Mouse (Mus musculus) heart, adult 2 months (tissue): ENCODE results near the gene Meig1. TPM values are rescaled to one million over a fixed set of nuclear protein-coding genes. Genes with fewer than 3 reads are reported as not detected.

Experiments
- DNase-seq, 2 experiments: peaks; one replicate each; pipeline ENCODE4 v3.0.0; 2021
- H3K27ac ChIP-seq: fragments of 200-600 bp; 2 replicates; pipeline ENCODE4 v1.8.1; 2022
- H3K27me3 ChIP-seq: fragments of 200-500 bp; 2 replicates; pipeline ENCODE4 v1.6.1; 2012; ENCODE audit warnings: mild to moderate bottlenecking, low read length, inconsistent platforms, mixed read lengths; ENCODE audit not compliant: control insufficient read depth, insufficient read depth
- H3K36me3 ChIP-seq: fragments of 200-500 bp; 2 replicates; pipeline ENCODE4 v1.6.1; 2012; ENCODE audit warnings: low read length, inconsistent platforms; ENCODE audit not compliant: control insufficient read depth, insufficient read depth
- H3K4me1 ChIP-seq: fragments of 200-500 bp; 2 replicates; pipeline ENCODE4 v1.6.1; 2011; ENCODE audit warnings: low read length; ENCODE audit not compliant: control insufficient read depth, insufficient read depth
- H3K4me3 ChIP-seq: fragments of 200-600 bp; 2 replicates; pipeline ENCODE4 v1.8.1; 2022
- H3K79me2 ChIP-seq: fragments of 200-500 bp; replicated peaks from 2 replicates; pipeline ENCODE4 v1.6.1; 2012; ENCODE audit warnings: mild to moderate bottlenecking, inconsistent platforms, low read length, moderate library complexity, mixed read lengths; ENCODE audit not compliant: control insufficient read depth, insufficient read depth
- H3K9ac ChIP-seq: fragments of 200-500 bp; 2 replicates; pipeline ENCODE4 v1.6.1; 2012; ENCODE audit warnings: low read depth, mild to moderate bottlenecking, control low read depth, inconsistent platforms, low read length, mixed read lengths
- CTCF ChIP-seq: fragments of 200-600 bp; IDR thresholded peaks from 2 replicates; pipeline ENCODE4 v1.8.1; 2022; ENCODE audit warnings: antibody characterized with exemption, mild to moderate bottlenecking, moderate library complexity
- EP300 ChIP-seq: fragments of 200-500 bp; IDR thresholded peaks from 2 replicates; pipeline ENCODE4 v1.6.1; 2011; ENCODE audit warnings: low read depth, low read length, control low read depth; ENCODE audit not compliant: insufficient read depth
- POLR2A ChIP-seq: fragments of 200-500 bp; IDR thresholded peaks from 2 replicates; pipeline ENCODE4 v1.6.1; 2011; ENCODE audit warnings: mild to moderate bottlenecking, low read depth, low read length, control low read depth; ENCODE audit not compliant: insufficient read depth
- WGBS: fragments of 180-500 bp; shearing (Covaris S2); methylation state at CpG from one replicate; pipeline ENCODE4 v1.1.7; 2018; 5-methylcytosine and 5-hydroxymethylcytosine counted together
- intact Hi-C: fragments of 180-260 bp; cut with DNase I; formaldehyde crosslinking; loops from one replicate; pipeline ENCODE4 v1.15.1; 2025
- polyA plus RNA-seq: library from polyadenylated mRNA; depleted of rRNA; stranded (reverse); fragments of >200 nt; gene quantifications from 2 replicates; pipeline ENCODE4 v1.2.3, GENCODE M21; 2012
- total RNA-seq, 2 experiments: library from RNA; stranded (reverse); gene quantifications; 2 replicates each; pipeline ENCODE4 v1.2.3; 2021

The Meig1 gene
- total and polyA plus RNA-seq, 3 experiments = 1.8 to 2.4 (median 1.9) TPM

- WGBS = 81% methylated on average over 7 of the region's 7 CpGs
- Histone ChIP-seq H3K4me1 (no peaks in the 10 kb centered on the region), H3K36me3 (no peaks in the 10 kb centered on the region), H3K4me3 (no peak overlapping the region), H3K79me2 (no peaks in the 10 kb centered on the region), H3K9ac (no peak overlapping the region), H3K27ac (no peak overlapping the region), H3K27me3 (no peaks in the 10 kb centered on the region)
- intact Hi-C loops = no loop called here
- DNase-seq = no peak
- TF ChIP-seq EP300 (no peak), CTCF (no peak), POLR2A (no peak)
These were observed 15.5 kb upstream of the Meig1 start for GRCm38 (mm10) chr2:3437956-3438355.

- no peak overlapping the region for H3K9ac ChIP-seq
- H3K4me1 ChIP-seq = no peaks in the 10 kb centered on the region
- H3K27me3 ChIP-seq = no peaks in the 10 kb centered on the region
- no peak for TF ChIP-seq EP300
- no peak for TF ChIP-seq CTCF
- TF ChIP-seq POLR2A = no peak
- H3K36me3 ChIP-seq = no peaks in the 10 kb centered on the region
- 82% methylated on average over 6 of the region's 6 CpGs for WGBS
- no peak overlapping the region for H3K4me3 ChIP-seq
- no peak for DNase-seq
- intact Hi-C loops = no loop called here
- no peak overlapping the region for H3K27ac ChIP-seq
- no peaks in the 10 kb centered on the region for H3K79me2 ChIP-seq
These were observed 13.1 kb upstream of the Meig1 start for GRCm38 (mm10) chr2:3435369-3436061.

- Histone ChIP-seq H3K27me3 (no peaks in the 10 kb centered on the region), H3K9ac (no peak overlapping the region), H3K36me3 (no peaks in the 10 kb centered on the region), H3K27ac (no peak overlapping the region), H3K4me3 (no peak overlapping the region), H3K4me1 (no peaks in the 10 kb centered on the region), H3K79me2 (no peaks in the 10 kb centered on the region)
- WGBS = 94% methylated on average over 9 of the region's 9 CpGs
- DNase-seq = no peak
- intact Hi-C loops = no loop called here
- TF ChIP-seq CTCF (no peak), POLR2A (no peak), EP300 (no peak)
These were observed 8.5 kb upstream of the Meig1 start for GRCm38 (mm10) chr2:3430956-3431355.

GRCm38 (mm10) chr2:3424579-3424910 lies 2.1 kb upstream of the Meig1 start:
- no peak for TF ChIP-seq POLR2A
- no peak for TF ChIP-seq CTCF
- TF ChIP-seq EP300 = no peak
- no peaks in the 10 kb centered on the region for H3K4me1 ChIP-seq
- peak overlapping the region; percentile 15; the same call in 1 of the 2 replicates for H3K27ac ChIP-seq
- DNase-seq = no peak
- peak overlapping the region; percentile 64 for H3K9ac ChIP-seq
- peak overlapping the region; percentile 70 for H3K4me3 ChIP-seq
- WGBS = 7% methylated on average over 10 of the region's 10 CpGs
- H3K36me3 ChIP-seq = no peaks in the 10 kb centered on the region
- no peaks in the 10 kb centered on the region for H3K27me3 ChIP-seq
- intact Hi-C loops = loop anchor here (5.0 kb wide), 3 partner anchors 48 to 142 kb away; partner anchors contain the start of genes Nmt2 and Rpp38
- H3K79me2 ChIP-seq = no peaks in the 10 kb centered on the region

- Histone ChIP-seq H3K79me2 (no peaks in the 10 kb centered on the region), H3K27me3 (no peaks in the 10 kb centered on the region), H3K27ac (peak within 1 kb of the TSS; percentile 15; the same call in 1 of the 2 replicates), H3K4me3 (peak within 1 kb of the TSS; percentile 70), H3K36me3 (no peaks in the 10 kb centered on the region), H3K9ac (peak within 1 kb of the TSS; percentile 64), H3K4me1 (no peaks in the 10 kb centered on the region)
- 1% methylated on average over 29 of the region's 29 CpGs for WGBS
- DNase-seq = peak; percentile 88 to 93
- TF ChIP-seq EP300 (peak; percentile 76; the same call in 1 of the 2 replicates), POLR2A (peak; percentile 71), CTCF (no peak)
- intact Hi-C loops = loop anchor here (2.0 to 5.0 kb wide), 4 partner anchors 48 to 142 kb away; partner anchors contain the start of genes Nmt2 and Rpp38
These were observed 1.6 kb upstream of the Meig1 start, which contains the start of gene Dclre1c for GRCm38 (mm10) chr2:3423841-3424578. Gene Dclre1c, plus strand, starts transcription at chr2:3424131.

GRCm38 (mm10) chr2:3420157-3420556 lies 2.3 kb downstream of the Meig1 start:
- H3K9ac ChIP-seq = no peak overlapping the region
- no peaks in the 10 kb centered on the region for H3K36me3 ChIP-seq
- no peak overlapping the region for H3K27ac ChIP-seq
- no peaks in the 10 kb centered on the region for H3K79me2 ChIP-seq
- intact Hi-C loops = loop anchor here (5.0 kb wide), 3 partner anchors 52 to 138 kb away; partner anchors contain the start of genes Nmt2 and Rpp38
- H3K4me3 ChIP-seq = no peak overlapping the region
- TF ChIP-seq CTCF (no peak), EP300 (no peak), POLR2A (no peak)
- no peaks in the 10 kb centered on the region for H3K27me3 ChIP-seq
- WGBS = 90% methylated on average over 4 of the region's 4 CpGs
- H3K4me1 ChIP-seq = no peaks in the 10 kb centered on the region
- no peak for DNase-seq
